Mouse (Mus musculus): Measurements from ENCODE around the gene Slc5a4b.
"Not testable (repeated sequence)": the region's sequence is repeated elsewhere in the genome, so short reads cannot be mapped to it uniquely, and the experiment has no call there.

Gene Slc5a4b

DNA sequence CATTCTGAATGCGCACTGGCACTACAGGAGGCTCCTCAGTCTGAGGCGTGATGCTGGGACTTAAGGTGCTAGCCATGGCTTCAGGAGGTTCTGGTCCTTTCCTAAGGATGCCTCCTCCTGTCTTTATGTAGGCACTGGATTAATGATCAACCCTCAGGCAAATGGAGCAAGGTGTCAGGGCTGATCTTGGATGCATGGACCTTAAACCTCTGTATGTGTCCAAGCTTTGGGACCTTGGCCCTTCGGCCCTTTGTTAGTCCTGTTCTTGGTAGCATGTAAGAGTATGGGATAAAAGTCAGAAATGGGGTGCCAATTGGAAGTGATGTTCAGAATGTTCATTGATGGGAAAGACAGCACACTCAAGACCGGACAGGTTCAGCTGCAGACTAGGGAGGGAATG, at the start of gene Slc5a4b:
Slc5a4b (minus strand) TSS at position 101 of the 400 bp plus-strand sequence.
- DNase-seq (ENCODE audit: low spot score): peak; percentile 50

DNA sequence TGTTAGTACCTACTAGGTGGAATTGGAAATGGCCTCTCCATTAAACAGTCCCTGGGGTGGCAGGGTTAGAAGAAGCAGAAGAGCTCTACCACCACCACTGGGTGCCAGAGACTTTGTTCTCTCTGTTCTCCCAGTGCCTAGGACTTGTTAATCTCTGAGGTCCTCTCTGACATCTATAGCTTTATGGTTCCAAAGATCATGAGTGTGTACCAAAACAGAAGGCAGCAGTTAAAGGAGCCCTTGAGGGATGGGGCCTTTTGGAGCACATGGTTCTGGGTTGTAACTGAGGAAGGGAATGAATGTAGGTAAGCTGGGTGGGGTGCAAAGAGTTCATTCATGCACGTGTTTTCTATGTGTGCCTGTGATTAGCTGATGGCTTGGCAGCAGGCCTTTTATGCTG, 47.2 kb upstream of the Slc5a4b start:
- DNase-seq (ENCODE audit: low spot score): no peak

DNA sequence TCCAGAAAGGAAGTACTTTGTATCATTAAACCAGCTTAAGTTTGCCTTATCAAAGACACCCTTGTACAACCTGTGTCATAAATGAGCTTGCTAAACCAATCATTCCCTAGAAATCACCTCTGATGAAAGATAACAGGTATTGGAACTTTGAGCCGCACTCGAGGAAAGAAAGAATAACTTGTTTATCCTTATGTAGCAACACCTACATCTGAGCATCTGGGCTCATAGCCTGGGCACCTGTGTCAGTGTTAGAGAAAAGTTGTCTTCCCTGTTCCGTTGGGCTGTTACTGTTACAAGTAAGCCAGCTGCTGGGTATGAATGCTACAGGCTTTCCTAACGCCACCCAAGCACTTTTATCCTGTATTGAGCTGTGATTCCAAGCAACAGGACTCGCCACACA, 46.8 kb upstream of the Slc5a4b start:
- DNase-seq (ENCODE audit: low spot score): no peak

DNA sequence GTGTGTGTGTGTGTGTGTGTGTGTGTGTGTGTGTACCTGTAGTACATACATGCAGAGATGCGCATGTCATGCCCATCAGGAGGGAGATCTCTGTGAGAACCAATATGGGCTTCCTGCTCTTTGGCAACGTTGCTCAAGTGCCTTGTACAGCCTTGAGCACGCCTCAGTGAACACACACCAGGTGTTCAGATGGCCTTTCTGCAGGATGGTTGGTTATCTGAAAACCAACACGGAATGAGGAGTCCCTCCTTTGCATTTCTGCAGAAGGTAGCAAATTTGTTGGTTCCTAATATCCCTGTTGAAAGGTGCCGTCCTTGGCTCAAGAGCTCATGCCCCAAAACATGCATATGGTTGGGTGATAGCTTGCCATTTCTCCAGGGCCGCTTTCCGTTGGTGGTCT, 45.1 kb upstream of the Slc5a4b start:
- no peak for DNase-seq (ENCODE audit: low spot score)

DNA sequence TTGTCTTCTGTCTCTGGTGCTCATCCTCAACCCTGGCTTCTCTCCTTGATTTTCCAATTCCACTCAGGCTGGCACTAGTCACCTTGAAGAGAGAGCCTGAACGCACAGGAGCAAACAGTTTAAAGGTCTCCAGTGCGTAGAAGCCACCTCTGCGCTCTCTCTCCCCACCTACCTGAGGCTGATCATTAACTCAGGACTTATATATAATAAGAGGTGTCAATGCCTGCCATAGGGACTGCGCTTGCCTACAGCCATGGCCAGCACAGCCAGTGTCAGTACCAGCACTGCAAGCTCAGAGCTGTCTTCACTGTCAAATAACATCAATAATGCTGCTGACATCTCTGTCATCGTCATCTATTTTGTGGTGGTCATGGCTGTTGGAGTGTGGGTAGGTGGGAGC, 36.5 kb upstream of the Slc5a4b start, which contains the start of gene Slc5a4a:
Slc5a4a (plus strand) TSS at position 174 of the 400 bp plus-strand sequence.
- DNase-seq (ENCODE audit: low spot score): peak; percentile 30

DNA sequence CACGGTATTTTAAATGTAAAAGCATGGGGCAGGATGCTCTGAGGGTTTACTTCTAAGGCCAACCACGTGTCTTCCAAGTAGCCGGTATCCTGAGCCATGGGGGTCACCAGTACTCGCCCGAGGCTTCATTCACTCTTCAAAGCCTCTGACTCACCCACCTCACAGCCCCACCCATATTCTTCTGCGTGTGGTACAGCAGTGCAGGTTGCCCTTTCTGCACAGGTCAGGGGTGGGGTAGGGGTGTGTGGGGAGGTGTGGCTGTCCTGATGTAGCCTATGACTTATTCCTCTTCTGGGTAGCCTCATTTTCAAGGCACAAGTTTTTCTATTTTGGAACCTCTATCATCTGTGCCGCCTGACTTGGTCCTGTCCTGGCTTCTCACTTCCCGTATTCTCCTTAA, 36.1 kb upstream of the Slc5a4b start:
- no peak for DNase-seq (ENCODE audit: low spot score)

DNA sequence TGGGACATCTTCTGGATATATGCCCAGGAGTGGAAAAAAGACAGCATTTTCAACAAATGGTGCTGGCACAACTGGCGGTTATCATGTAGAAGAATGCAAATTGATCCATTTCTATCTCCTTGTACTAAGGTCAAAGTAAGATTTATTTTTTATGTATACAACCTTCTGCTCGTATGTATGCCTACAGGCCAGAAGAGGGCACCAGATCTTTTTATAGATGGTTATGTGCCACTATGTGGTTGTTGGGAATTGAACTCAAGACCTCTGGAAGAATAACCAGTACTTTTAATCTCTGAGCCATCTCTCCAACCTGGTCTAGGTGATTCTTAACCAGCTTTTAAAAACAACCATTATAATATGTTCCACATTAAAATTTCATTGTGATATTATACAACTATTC, 25.6 kb upstream of the Slc5a4b start:
- DNase-seq (ENCODE audit: low spot score): no peak

DNA sequence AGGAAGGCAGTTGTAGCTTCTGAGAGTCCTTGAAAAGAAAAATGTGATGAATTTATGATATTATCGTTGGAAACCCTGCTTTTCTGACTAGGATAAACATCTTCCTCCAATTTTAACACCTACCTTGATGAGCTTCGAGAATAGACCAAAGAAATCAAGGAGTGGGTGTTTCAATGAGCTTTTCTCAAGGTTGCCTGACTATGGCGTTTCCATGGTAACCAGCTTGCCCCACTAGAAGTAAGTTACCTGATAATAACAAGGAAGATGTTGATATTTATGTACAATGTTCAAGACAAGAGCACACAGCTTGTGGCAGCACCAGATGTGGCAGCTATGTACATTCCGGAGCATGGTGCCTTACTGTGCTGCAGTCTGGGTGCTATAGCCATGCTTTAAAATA, 21.7 kb upstream of the Slc5a4b start:
- DNase-seq (ENCODE audit: low spot score): no peak

DNA sequence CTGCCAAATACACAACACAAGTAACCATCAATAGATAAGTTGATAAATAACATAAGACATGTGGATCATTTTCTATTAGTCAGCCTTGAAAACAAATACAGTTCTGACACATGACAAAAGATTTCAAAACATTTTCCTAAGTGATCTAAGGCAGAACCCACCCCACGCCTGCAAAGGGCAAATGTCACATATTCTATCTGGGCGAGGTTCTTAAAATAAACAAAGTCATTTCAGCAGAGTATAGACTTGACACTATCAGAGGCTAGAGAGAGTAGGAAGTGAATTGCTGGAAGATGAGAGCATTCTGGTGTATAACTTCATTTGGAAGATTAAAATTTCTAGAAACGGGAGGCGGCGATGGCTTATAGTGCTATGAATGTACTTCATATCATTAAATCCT, 10.7 kb upstream of the Slc5a4b start:
- peak; percentile 22 for DNase-seq (ENCODE audit: low spot score)

DNA sequence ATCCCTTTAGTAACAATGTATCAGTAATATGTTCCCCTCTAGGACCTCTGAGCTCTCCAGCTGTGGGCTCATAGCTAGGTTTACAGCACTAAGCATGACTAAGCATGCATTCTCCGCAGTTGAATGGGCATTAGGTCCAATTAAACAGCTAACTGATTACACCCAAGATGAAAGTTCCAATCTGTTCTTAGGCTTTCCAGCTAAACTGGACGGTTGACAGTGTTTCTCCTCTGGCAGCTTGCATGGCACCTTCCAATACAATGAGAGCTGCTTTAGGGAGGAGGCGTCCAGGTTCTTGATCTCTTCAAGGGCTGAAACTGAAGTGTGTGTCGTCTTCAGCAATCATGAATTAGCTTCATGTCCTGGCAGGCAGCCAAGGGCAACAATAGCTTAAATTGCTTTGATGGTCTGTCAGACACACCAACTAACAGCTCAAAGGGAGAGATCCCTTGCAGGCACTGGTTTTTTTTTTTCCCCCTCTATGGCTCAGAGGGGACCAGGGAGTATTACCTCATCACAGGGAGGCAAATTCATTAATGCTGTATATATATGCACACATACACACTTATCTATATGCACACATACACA, 9.5 kb upstream of the Slc5a4b start:
- no peak for DNase-seq (ENCODE audit: low spot score)

DNA sequence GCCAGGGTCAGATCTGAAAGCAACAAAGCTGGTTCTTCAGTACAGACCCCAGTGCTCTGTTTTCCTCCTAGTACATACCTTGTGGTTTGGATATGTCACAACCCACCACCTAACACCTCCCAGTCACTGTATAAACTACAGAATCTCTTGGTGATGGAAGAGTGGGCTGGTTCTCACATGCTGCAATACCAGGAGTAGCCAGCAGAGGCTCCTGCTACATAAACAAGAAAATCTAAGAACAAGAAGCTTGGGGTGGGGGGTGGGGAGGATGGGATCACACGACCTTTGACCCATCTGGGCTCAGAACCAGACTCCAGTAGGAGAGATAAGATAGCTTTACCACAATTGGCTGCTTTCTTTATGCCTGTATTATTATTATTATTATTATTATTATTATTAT, 8.0 kb upstream of the Slc5a4b start:
- no peak for DNase-seq (ENCODE audit: low spot score)

DNA sequence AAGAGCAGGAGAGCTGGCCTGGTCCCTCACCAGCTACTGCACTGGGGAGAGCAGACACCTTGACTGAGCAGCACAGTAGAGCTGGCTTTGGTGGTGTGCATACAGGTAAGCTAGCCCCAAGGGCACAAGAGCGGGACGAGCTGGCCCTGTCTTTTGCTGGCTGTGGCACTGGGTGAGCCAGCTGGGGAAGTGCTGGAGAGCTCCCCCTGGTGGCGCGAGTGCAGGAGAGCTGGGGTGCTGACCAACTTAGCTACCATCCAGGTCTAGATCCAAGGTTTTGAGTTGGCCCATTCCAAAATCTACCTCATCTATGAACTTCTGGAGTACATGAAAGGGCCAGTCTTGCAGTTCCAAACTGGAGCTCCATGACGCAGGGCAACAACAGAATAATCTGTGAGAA, 7.2 kb upstream of the Slc5a4b start:
- DNase-seq (ENCODE audit: low spot score): peak; percentile 42

DNA sequence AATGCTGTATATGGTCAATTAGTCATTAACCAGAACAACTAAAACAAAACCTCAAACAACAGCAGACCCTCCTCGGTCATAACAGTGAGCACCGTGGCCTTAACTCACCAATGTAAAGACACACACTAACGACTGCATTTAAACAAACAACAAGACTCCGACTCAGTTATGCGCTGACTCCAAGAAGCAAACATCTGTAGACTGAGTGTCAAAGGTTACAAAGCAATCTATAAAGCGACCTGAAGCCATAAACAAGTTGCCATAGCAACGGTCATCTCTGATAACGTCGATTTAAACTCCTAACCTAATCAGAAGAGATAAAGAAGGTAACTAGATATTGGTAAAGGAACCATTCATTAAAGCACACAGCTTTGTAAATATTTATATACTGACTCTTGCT, 13.4 kb downstream of the Slc5a4b start:
- DNase-seq (ENCODE audit: low spot score): peak; percentile 48

DNA sequence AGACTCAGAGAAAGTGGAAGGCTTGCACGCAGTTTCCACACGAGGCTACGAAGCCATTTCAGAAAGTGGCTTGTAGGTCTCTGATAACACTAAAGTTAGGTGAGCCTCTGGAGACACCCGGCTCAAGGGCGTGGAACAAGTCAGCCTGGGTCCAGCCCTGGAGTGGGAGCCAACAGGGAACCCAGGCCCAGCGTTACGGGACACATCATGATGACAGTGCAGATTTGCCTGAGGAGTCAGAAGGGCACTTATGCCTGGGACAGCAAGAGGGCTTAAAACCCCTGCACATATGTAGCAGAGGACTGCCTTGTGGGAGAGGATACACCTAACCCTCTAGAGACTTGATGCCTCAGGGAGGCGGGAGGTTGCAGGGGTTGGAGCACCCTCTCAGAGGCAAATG, 14.2 kb downstream of the Slc5a4b start:
- peak; percentile 54 for DNase-seq (ENCODE audit: low spot score)

DNA sequence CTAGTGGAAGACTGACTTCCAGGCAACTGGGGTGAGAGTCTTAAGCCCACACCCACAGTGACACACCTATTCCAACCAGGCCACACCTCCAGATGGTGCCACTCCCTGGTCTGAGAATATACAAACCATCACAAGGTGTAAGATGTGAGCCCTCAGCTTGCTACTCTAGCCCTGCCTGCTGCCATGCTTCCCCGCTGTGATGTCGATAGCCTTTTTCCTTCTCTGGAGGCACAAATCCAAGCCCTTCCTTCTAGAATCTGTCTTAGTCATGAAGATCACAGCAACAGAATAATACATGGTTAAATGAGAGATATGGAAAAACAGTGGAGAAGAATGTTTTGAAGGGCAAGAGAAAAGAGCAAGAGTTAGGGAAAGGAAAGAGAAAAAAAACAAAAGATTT, 33.8 kb downstream of the Slc5a4b start:
- not testable (repeated sequence) for DNase-seq (ENCODE audit: low spot score)

DNA sequence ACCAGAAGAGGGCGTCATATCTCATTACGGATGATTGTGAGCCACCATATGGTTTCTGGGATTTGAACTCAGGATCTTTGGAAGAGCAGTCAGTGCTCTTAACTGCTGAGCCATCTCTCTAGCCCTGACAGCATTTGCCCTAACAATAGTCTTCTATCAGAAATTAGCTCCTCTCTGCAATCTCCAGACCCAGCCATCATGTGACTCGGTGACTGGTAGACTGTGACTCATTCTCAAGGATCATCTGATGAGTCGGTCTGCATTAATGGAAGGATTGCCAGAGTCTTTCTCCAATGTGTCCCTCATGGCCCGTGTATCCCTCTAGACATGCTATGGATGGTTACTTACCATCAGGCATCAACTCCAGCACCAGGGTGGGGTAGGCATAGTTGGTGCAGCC, 38.7 kb downstream of the Slc5a4b start:
- DNase-seq (ENCODE audit: low spot score): not testable (repeated sequence)

DNA sequence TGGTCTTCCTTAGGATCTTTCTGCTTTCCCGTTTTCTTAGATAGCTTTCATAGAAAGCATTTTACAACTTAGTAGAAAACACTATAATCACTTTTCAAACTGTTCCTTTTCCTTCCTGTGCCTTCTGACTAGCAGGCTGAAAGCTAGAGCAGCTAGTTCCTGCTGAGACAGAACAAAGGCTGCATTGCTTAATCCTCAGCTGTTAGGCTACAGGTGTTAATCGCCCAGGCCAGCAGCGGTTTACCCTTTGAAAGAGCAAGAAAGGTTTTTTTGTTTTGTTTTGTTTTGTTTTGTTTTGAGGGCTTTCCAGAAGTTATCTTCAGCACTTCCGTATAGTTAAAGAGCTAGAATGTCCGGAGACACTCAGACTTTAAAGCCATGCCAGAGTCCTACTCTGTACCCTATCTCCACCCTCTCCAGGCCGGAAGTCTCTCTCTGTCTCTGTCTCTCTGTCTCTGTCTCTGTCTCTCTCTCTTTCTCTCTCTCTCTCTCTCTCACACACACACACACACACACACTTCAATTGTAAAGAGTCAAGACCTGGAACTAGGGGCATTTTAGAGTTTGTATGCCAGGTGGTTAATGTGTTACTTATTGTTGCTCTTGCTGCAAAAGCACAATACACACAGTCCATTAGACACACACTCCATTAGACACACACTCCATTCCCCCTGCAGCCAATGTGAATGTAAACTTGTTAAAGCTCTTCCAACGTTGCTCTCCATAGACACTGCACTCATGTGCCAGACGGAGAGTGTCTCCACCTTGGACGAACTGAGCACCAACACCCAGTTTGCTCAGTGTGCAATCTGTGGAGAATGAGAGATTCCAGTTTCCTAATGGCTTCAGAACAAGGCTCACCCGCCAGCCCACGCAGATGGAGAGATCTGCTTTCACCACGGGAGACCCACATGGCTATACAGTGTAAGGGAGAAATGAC, 42.8 kb downstream of the Slc5a4b start:
- DNase-seq (ENCODE audit: low spot score): peak; percentile 77

DNA sequence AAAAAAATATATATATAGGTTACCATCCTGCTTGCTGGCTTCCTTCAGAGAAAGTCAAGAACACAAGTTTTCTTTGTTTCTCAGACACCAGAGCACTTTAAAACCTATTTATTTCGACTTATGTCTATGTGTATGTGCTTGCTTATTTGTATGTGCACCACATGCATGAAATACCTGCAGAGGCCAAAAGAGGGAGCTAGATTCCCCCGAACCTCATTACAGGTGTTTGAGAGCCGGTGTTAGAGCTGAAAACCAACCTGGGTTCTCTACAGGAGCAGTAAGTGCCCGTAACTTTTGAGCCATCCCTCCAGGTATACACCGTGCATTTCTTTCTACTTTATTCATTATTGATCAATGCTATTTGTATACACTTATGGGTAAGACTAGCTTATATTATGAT, 48.3 kb downstream of the Slc5a4b start:
- no peak for DNase-seq (ENCODE audit: low spot score)

DNA sequence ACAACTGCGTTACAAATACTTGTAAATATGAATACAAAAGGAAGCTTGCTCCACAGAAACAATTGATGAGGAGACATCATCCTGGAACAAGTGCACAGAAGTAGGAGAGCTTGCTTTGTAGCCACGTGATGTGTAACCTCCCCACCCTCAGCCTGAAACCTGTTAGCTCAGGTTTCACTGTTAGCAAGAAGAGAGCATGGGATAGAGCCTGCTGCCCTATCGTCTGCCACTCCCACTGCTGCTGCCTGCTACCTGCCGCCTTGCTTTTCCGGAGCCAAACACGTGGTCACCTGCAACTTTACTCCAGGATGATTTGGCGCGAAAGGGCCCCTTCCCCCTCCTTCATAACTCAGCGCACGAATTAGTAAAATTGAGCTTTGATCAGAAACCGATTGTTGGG, 58.9 kb downstream of the Slc5a4b start:
- DNase-seq (ENCODE audit: low spot score): no peak

DNA sequence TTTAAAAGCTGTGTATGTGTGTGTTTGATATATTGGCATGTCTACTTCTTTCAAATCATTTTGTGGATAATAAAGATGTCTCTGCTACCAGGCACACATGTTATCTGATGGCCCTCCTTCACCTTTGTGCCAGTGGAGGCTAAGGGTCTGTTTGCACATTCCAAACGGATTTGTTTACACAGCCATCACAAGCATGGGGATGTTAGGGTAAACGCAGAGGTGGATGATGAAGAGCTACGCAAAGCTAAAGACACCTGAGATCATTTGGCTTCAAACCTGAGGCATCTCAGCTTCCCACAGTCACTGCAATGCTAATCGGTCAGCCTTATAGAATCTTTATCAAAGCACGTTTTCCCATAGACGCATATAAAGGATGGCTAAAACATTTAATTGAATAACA, 61.8 kb downstream of the Slc5a4b start:
- DNase-seq (ENCODE audit: low spot score): peak; percentile 75

DNA sequence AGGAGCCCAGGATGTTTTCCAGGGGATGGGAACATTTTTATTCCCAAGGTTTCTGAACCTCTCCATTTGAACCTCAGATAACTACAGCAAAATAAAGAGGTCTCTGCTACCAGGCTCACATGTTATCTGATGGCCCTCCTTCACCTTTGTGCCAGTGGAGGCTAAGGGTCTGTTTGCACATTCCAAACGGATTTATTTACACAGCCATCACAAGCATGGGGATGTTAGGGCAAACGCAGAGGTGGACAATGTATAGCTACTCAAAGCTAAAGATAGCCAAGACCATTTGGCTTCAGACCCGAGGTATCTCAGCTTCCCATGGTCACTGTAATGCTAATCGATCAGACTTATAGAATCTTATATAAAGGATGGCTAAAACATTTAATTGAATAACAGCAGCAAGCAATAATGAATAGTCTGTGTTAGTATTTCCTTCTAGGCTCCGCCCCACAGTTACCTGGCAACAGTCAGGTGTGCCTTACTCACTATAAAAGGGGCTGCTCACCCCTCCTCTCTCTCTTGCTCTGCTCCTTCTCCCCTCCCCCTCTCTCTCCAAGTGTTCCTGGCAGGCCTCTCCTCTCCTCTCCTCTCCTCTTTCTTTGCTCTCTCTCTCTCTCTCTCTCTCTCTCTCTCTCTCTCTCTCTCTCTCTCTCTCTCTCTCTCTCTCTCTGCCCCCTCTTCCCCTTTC, 63.4 kb downstream of the Slc5a4b start:
- DNase-seq (ENCODE audit: low spot score): peak; percentile 88

DNA sequence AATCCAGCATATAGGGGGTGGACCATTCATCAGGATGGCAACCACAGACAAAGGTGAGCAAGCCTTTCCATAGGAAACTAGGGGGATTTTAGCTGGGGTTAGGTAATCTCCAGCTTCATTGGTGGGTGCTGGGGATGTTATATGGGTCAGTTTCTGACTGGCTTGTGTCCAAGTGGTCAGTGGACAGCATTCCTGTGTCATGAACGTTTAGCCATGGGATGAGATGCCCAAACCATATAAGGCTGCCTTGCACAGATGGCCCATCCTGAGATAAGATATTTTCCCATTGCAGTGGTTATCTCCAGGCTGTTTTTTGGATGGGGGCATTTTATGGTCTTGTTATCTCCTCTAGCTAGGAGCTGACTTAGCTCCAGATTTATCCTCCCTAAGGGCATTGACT, 64.0 kb downstream of the Slc5a4b start:
- DNase-seq (ENCODE audit: low spot score): no peak

DNA sequence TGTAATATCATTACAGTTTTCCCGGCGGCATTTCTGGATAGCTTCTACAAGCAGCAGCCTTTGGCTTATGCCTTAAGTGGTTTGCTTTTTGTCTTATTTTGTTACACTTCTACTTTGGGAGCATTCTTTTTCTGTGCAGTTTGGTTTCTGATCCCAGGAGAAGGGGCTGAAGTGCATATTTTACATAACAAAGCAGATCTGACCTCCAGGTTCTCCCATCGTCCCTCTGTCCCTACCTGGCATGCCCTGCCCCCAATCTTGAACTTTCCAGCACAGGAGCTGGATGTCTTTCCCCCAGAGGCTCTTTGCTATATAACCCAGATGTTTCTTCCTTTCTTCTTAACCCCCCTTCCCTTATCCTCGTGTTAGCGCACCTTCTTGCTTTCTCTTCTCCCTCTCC, 65.4 kb downstream of the Slc5a4b start:
- DNase-seq (ENCODE audit: low spot score): no peak

Measured in yolk sac, embryonic 10.5 days (tissue).